Mouse (Mus musculus) forebrain, embryonic 15.5 days (tissue): ENCODE measurements around the gene Efhb. TPM values are rescaled to one million over a fixed set of nuclear protein-coding genes. Genes with fewer than 3 reads are reported as not detected.
A peak's percentile ranks its signal among the peaks of the same experiment; 100 is the strongest.

Source experiments
- ATAC-seq: fragments of 200-750 bp; cut with Nextera tagmentation; replicated peaks from 2 replicates; pipeline ENCODE4 v1.8.0; 2017; ENCODE audit warnings: mild to moderate bottlenecking, moderate TSS enrichment, moderate library complexity
- H3K27ac ChIP-seq: fragments of 300-500 bp; sonication (generic); replicated peaks from 2 replicates; pipeline ENCODE4 v1.5.1; 2015; ENCODE audit warnings: mild to moderate bottlenecking, inconsistent platforms
- H3K27me3 ChIP-seq: fragments of 300-500 bp; sonication (generic); 2 replicates; pipeline ENCODE4 v1.6.1; 2015; ENCODE audit warnings: inconsistent platforms
- H3K36me3 ChIP-seq: fragments of 300-500 bp; sonication (generic); 2 replicates; pipeline ENCODE4 v1.6.1; 2015; ENCODE audit warnings: mild to moderate bottlenecking, inconsistent platforms
- H3K4me1 ChIP-seq: fragments of 300-500 bp; sonication (generic); 2 replicates; pipeline ENCODE4 v1.6.1; 2015; ENCODE audit warnings: inconsistent platforms
- H3K4me2 ChIP-seq: fragments of 300-500 bp; sonication (generic); replicated peaks from 2 replicates; pipeline ENCODE4 v1.6.1; 2015; ENCODE audit warnings: mild to moderate bottlenecking, inconsistent platforms
- H3K4me3 ChIP-seq: fragments of 300-500 bp; sonication (generic); 2 replicates; pipeline ENCODE4 v1.5.1; 2015; ENCODE audit warnings: mild to moderate bottlenecking, inconsistent platforms
- H3K9ac ChIP-seq: fragments of 300-500 bp; sonication (generic); replicated peaks from 2 replicates; pipeline ENCODE4 v1.6.1; 2015; ENCODE audit warnings: mild to moderate bottlenecking, inconsistent platforms
- H3K9me3 ChIP-seq: fragments of 300-500 bp; sonication (generic); 2 replicates; pipeline ENCODE4 v1.6.1; 2016; ENCODE audit warnings: inconsistent platforms
- WGBS: fragments of 180-500 bp; shearing (Covaris S2); methylation state at CpG from one replicate; pipeline ENCODE4 v1.1.7; 2015; ENCODE audit warnings: mixed read lengths; 5-methylcytosine and 5-hydroxymethylcytosine counted together
- polyA plus RNA-seq: library from polyadenylated mRNA; unstranded; fragments of >200 nt; fragmentation: Nextera tagmentation; extraction: Ambion mirVana; gene quantifications from 2 replicates; pipeline ENCODE4 v1.2.1, GENCODE M21; 2015

The Efhb gene
- 0.72 and 0.93 TPM in 2 replicates for polyA plus RNA-seq

- Histone ChIP-seq H3K9me3 (no peaks in the 10 kb centered on the region), H3K4me3 (peak within 1 kb of the TSS; percentile 43), H3K36me3 (no peaks in the 10 kb centered on the region), H3K9ac (peak within 1 kb of the TSS; percentile 48), H3K27ac (no peak within 1 kb of the TSS), H3K27me3 (no peaks in the 10 kb centered on the region), H3K4me2 (peak within 1 kb of the TSS; percentile 68), H3K4me1 (peaks cover 6% of the 10 kb centered on the region)
- WGBS, result 19% methylated on average over 26 of the region's 26 CpGs
- ATAC-seq, result peak; percentile 97
These were observed at the start of gene Efhb for GRCm38 (mm10) chr17:53462603-53463495. Gene Efhb, minus strand, starts transcription at chr17:53463321.

- WGBS, result 74% methylated on average over 2 of the region's 2 CpGs
- H3K9ac ChIP-seq, result no peak overlapping the region
- peak; percentile 65 for ATAC-seq
These were observed 49.3 kb upstream of the Efhb start for GRCm38 (mm10) chr17:53512311-53512951.

GRCm38 (mm10) chr17:53502966-53503365 is 39.8 kb upstream of the Efhb start:
- Histone ChIP-seq H3K9me3 (no peaks in the 10 kb centered on the region), H3K4me3 (no peak overlapping the region), H3K27ac (no peak overlapping the region), H3K4me1 (no peaks in the 10 kb centered on the region), H3K36me3 (peaks cover 42% of the 10 kb centered on the region), H3K4me2 (no peak overlapping the region), H3K9ac (no peak overlapping the region), H3K27me3 (no peaks in the 10 kb centered on the region)
- 96% methylated on average over 2 of the region's 2 CpGs for whole genome bisulfite sequencing
- no peak for ATAC-seq

More at GRCm38 (mm10) chr17:53512311-53512951, 49.3 kb upstream of the Efhb start:
- Histone ChIP-seq H3K4me2 (no peak overlapping the region), H3K4me3 (no peak overlapping the region), H3K27me3 (no peaks in the 10 kb centered on the region), H3K27ac (no peak overlapping the region), H3K9me3 (no peaks in the 10 kb centered on the region), H3K36me3 (no peaks in the 10 kb centered on the region), H3K4me1 (peaks cover 3% of the 10 kb centered on the region; the same call in 1 of the 2 replicates)

- WGBS, result 94% methylated on average over 1 of the region's 1 CpGs
- H3K36me3 ChIP-seq, result peaks cover 33% of the 10 kb centered on the region
- no peak overlapping the region for H3K27ac ChIP-seq
- no peaks in the 10 kb centered on the region for H3K9me3 ChIP-seq
- no peaks in the 10 kb centered on the region for H3K27me3 ChIP-seq
- no peak for ATAC-seq
- H3K9ac ChIP-seq, result no peak overlapping the region
- H3K4me1 ChIP-seq, result no peaks in the 10 kb centered on the region
- H3K4me2 ChIP-seq, result no peak overlapping the region
- no peak overlapping the region for H3K4me3 ChIP-seq
These were observed 25.9 kb upstream of the Efhb start for GRCm38 (mm10) chr17:53489007-53489378.

GRCm38 (mm10) chr17:53488291-53489006 is 25.3 kb upstream of the Efhb start:
- ATAC-seq, result no peak
- WGBS, result 96% methylated on average over 4 of the region's 4 CpGs
- Histone ChIP-seq H3K27ac (no peak overlapping the region), H3K4me1 (no peaks in the 10 kb centered on the region), H3K27me3 (no peaks in the 10 kb centered on the region), H3K4me2 (no peak overlapping the region), H3K4me3 (no peak overlapping the region), H3K9me3 (no peaks in the 10 kb centered on the region), H3K9ac (no peak overlapping the region), H3K36me3 (peaks cover 31% of the 10 kb centered on the region)

- 59% methylated on average over 7 of the region's 7 CpGs for WGBS
- peaks cover 28% of the 10 kb centered on the region for H3K4me1 ChIP-seq
- peak overlapping the region; percentile 94 for H3K9ac ChIP-seq
These were observed 17.3 kb upstream of the Efhb start for GRCm38 (mm10) chr17:53480433-53480832.

GRCm38 (mm10) chr17:53479604-53480041 is 16.5 kb upstream of the Efhb start:
- Histone ChIP-seq H3K4me3 (peak overlapping the region; percentile 89), H3K36me3 (peaks cover 5% of the 10 kb centered on the region), H3K9me3 (no peaks in the 10 kb centered on the region), H3K27me3 (no peaks in the 10 kb centered on the region), H3K4me1 (peaks cover 28% of the 10 kb centered on the region), H3K9ac (peak overlapping the region; percentile 94), H3K4me2 (peak overlapping the region; percentile 87), H3K27ac (peak overlapping the region; percentile 99)
- ATAC-seq, result no peak
- under 1% methylated on average over 33 of the region's 33 CpGs for WGBS

More at GRCm38 (mm10) chr17:53480433-53480832, 17.3 kb upstream of the Efhb start:
- Histone ChIP-seq H3K36me3 (peaks cover 9% of the 10 kb centered on the region), H3K27ac (no peak overlapping the region), H3K9me3 (no peaks in the 10 kb centered on the region), H3K4me2 (peak overlapping the region; percentile 87), H3K4me3 (peak overlapping the region; percentile 89), H3K27me3 (no peaks in the 10 kb centered on the region)
- ATAC-seq, result no peak

- under 1% methylated on average over 82 of the region's 82 CpGs for WGBS
These were observed 15.9 kb upstream of the Efhb start, which contains the start of gene Rab5a for GRCm38 (mm10) chr17:53478858-53479603. Gene Rab5a, plus strand, starts transcription at chr17:53479234.

GRCm38 (mm10) chr17:53478066-53478857 is 15.1 kb upstream of the Efhb start:
- Histone ChIP-seq H3K27ac (peak overlapping the region; percentile 99), H3K9ac (peak overlapping the region; percentile 94), H3K27me3 (no peaks in the 10 kb centered on the region), H3K9me3 (no peaks in the 10 kb centered on the region), H3K36me3 (no peaks in the 10 kb centered on the region), H3K4me3 (peak overlapping the region; percentile 89), H3K4me2 (peak overlapping the region; percentile 87), H3K4me1 (peaks cover 28% of the 10 kb centered on the region)
- WGBS, result 6% methylated on average over 15 of the region's 15 CpGs
- ATAC-seq, result no peak

More at GRCm38 (mm10) chr17:53478858-53479603, 15.9 kb upstream of the Efhb start, which contains the start of gene Rab5a:
- ATAC-seq, result peak; percentile 98
- no peaks in the 10 kb centered on the region for H3K36me3 ChIP-seq
- peak within 1 kb of the TSS; percentile 87 for H3K4me2 ChIP-seq
- H3K4me3 ChIP-seq, result peak within 1 kb of the TSS; percentile 89
- peaks cover 28% of the 10 kb centered on the region for H3K4me1 ChIP-seq
- H3K9me3 ChIP-seq, result no peaks in the 10 kb centered on the region
- no peaks in the 10 kb centered on the region for H3K27me3 ChIP-seq
- H3K9ac ChIP-seq, result peak within 1 kb of the TSS; percentile 94
- peak within 1 kb of the TSS; percentile 99 for H3K27ac ChIP-seq

GRCm38 (mm10) chr17:53468697-53469096 is 5.6 kb upstream of the Efhb start:
- Histone ChIP-seq H3K27ac (no peak overlapping the region), H3K9me3 (no peaks in the 10 kb centered on the region), H3K36me3 (no peaks in the 10 kb centered on the region), H3K27me3 (no peaks in the 10 kb centered on the region), H3K4me1 (no peaks in the 10 kb centered on the region), H3K9ac (no peak overlapping the region), H3K4me3 (no peak overlapping the region), H3K4me2 (no peak overlapping the region)
- no peak for ATAC-seq
